In genomic region chr4:62833944-62834343, GRCm38 (mm10) we compare ENCODE assay signal across 9 mouse cellular contexts.
DNase-seq lines count a peak whose midpoint lies in the region; ATAC-seq lines count a peak whose summit lies in the region.
"Had no signal": no experiment of that assay in that cellular context is flagged by ENCODE, and none has a peak within 500 bp of the region (broad histone marks: within the 10 kb centered on the region; RNA-seq: fewer than 3 reads in every experiment).

No protein-coding gene starts in this region.

- H3K4me1 ChIP-seq in embryonic facial prominence, embryonic 12.5 days, result peaks cover 8% of the 10 kb centered on the region
- H3K4me1 ChIP-seq in embryonic facial prominence, embryonic 10.5 days, result peaks cover 14% of the 10 kb centered on the region
- H3K4me1 ChIP-seq in hindbrain, embryonic 12.5 days, result peaks cover 5% of the 10 kb centered on the region; the same call in 1 of the 2 replicates
- no peaks in the 10 kb centered on the region for H3K4me1 ChIP-seq in neural tube, embryonic 14.5 days (ENCODE audit: control insufficient read depth, insufficient read depth, low read length)

- H3K27ac ChIP-seq in embryonic facial prominence, embryonic 12.5 days, result no peak overlapping the region
- H3K27ac ChIP-seq in embryonic facial prominence, embryonic 10.5 days (replicated peaks), result no peak overlapping the region
- no peak overlapping the region for H3K27ac ChIP-seq in hindbrain, embryonic 12.5 days
- H3K27ac ChIP-seq in neural tube, embryonic 14.5 days (ENCODE audit: low read depth, low read length), result no peak overlapping the region
- H3K27ac ChIP-seq: limb, embryonic 15.5 days had no signal

- WGBS in embryonic facial prominence, embryonic 12.5 days, result 24% methylated on average over 7 of the region's 7 CpGs
- 38% methylated on average over 7 of the region's 7 CpGs for WGBS in embryonic facial prominence, embryonic 10.5 days
- 15% methylated on average over 7 of the region's 7 CpGs for WGBS in hindbrain, embryonic 12.5 days
- WGBS in neural tube, embryonic 14.5 days, result 10% methylated on average over 7 of the region's 7 CpGs

- no peak for DNase-seq in embryonic facial prominence, embryonic 10.5 days (ENCODE audit: low spot score)
- DNase-seq in ovary, postnatal 36 days (ENCODE audit: low spot score), result peak; percentile 20
- DNase-seq in ovary, postnatal 10 days (ENCODE audit: low spot score), result no peak
- DNase-seq in layer of hippocampus, postnatal 10 days (ENCODE audit: low spot score in 2 of 2), result peak; percentile 26 to 44
- DNase-seq in spleen, postnatal 4 days (ENCODE audit: low spot score in 2 of 2), result no peak

- no peaks in the 10 kb centered on the region for H3K27me3 ChIP-seq in embryonic facial prominence, embryonic 12.5 days
- no peaks in the 10 kb centered on the region for H3K27me3 ChIP-seq in embryonic facial prominence, embryonic 10.5 days (replicated peaks; ENCODE audit: low read depth, poor library complexity, severe bottlenecking)
- no peaks in the 10 kb centered on the region for H3K27me3 ChIP-seq in hindbrain, embryonic 12.5 days
- H3K27me3 ChIP-seq in neural tube, embryonic 14.5 days (ENCODE audit: control insufficient read depth, insufficient read depth, low read length), result no peaks in the 10 kb centered on the region
- H3K27me3 ChIP-seq: limb, embryonic 15.5 days had no signal

- ATAC-seq in embryonic facial prominence, embryonic 12.5 days (ENCODE audit: insufficient number of reproducible peaks, insufficient read depth, low FRiP score, low TSS enrichment), result peak; percentile 60; the same call in 1 of the 2 replicates
- peak; percentile 89 for ATAC-seq in hindbrain, embryonic 12.5 days (ENCODE audit: low FRiP score)
- ATAC-seq in neural tube, embryonic 14.5 days (ENCODE audit: low read depth), result peak; percentile 87

- H3K4me3 ChIP-seq in embryonic facial prominence, embryonic 12.5 days, result no peak overlapping the region
- H3K4me3 ChIP-seq in embryonic facial prominence, embryonic 10.5 days, result no peak overlapping the region
- no peak overlapping the region for H3K4me3 ChIP-seq in hindbrain, embryonic 12.5 days
- no peak overlapping the region for H3K4me3 ChIP-seq in neural tube, embryonic 14.5 days (ENCODE audit: low read depth, low read length)
- H3K4me3 ChIP-seq: limb, embryonic 15.5 days had no signal

- no peaks in the 10 kb centered on the region for H3K9me3 ChIP-seq in embryonic facial prominence, embryonic 12.5 days
- no peaks in the 10 kb centered on the region for H3K9me3 ChIP-seq in embryonic facial prominence, embryonic 10.5 days
- H3K9me3 ChIP-seq in hindbrain, embryonic 12.5 days (replicated peaks), result no peaks in the 10 kb centered on the region
- H3K9me3 ChIP-seq in neural tube, embryonic 14.5 days (ENCODE audit: control insufficient read depth, low read length), result no peaks in the 10 kb centered on the region
- H3K9me3 ChIP-seq: limb, embryonic 15.5 days had no signal

- no peak overlapping the region for H3K4me2 ChIP-seq in embryonic facial prominence, embryonic 12.5 days (replicated peaks)
- no peak overlapping the region for H3K4me2 ChIP-seq in hindbrain, embryonic 12.5 days (replicated peaks)
- H3K4me2 ChIP-seq in neural tube, embryonic 14.5 days (ENCODE audit: low read depth, low read length), result no peak overlapping the region
- H3K4me2 ChIP-seq: limb, embryonic 15.5 days had no signal

- H3K36me3 ChIP-seq in embryonic facial prominence, embryonic 12.5 days, result no peaks in the 10 kb centered on the region
- no peaks in the 10 kb centered on the region for H3K36me3 ChIP-seq in embryonic facial prominence, embryonic 10.5 days (replicated peaks)
- no peaks in the 10 kb centered on the region for H3K36me3 ChIP-seq in hindbrain, embryonic 12.5 days
- no peaks in the 10 kb centered on the region for H3K36me3 ChIP-seq in neural tube, embryonic 14.5 days (ENCODE audit: control insufficient read depth, insufficient read depth, low read length)
- H3K36me3 ChIP-seq: limb, embryonic 15.5 days had no signal

- H3K9ac ChIP-seq in embryonic facial prominence, embryonic 12.5 days, result no peak overlapping the region
- H3K9ac ChIP-seq in hindbrain, embryonic 12.5 days, result no peak overlapping the region
- no peak overlapping the region for H3K9ac ChIP-seq in neural tube, embryonic 14.5 days (replicated peaks; ENCODE audit: low read depth, low read length)
- H3K9ac ChIP-seq: limb, embryonic 15.5 days had no signal

Comparison
In these comparisons a context has a peak if more than half of its experiments do, and no peak if none do; other contexts are left out.
1. DNase-seq: peak in ovary, postnatal 36 days (single experiment) and layer of hippocampus, postnatal 10 days (2 of 2); none in embryonic facial prominence, embryonic 10.5 days (single experiment), ovary, postnatal 10 days (single experiment) and spleen, postnatal 4 days (0 of 2).
2. Peak in every context shown above with its lines, with median percentiles within 50 percentile points of each other: ATAC-seq.